Mouse (Mus musculus): Measurements from ENCODE around the gene Psg17. TPM values are rescaled to one million over a fixed set of nuclear protein-coding genes. Genes with fewer than 3 reads are reported as not detected.
"Not testable (repeated sequence)": the region's sequence is repeated elsewhere in the genome, so short reads cannot be mapped to it uniquely, and the experiment has no call there.

The Psg17 gene
- 0.10 TPM in 1 of 2 replicates, not detected in the other for polyA plus RNA-seq (2016; fragmentation: Nextera tagmentation; extraction: Ambion mirVana)

DNA sequence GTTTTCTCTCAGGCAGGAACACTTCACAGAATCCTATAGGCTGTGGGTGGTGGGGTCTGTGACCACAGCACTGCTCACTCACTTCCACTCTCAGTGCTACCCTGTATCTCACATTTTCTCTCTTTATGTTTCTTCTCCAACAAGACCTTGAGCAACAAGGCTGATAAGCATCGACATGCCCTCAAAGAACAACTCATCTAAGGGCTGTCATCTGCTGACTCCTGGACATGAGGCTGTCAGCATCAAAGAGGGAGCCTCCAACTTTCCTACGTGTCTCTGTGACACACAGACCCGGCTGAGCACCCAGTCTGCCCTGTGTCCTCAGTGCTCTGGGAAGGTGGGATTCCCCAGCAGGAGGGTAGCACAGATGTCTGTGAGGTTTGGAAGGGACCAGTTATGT lies at the start of gene Psg17:
Gene Psg17, minus strand, starts transcription at position 101 of the 400 bp plus-strand sequence.
- Histone ChIP-seq H3K27ac (no peak within 1 kb of the TSS), H3K4me3 (replicated peaks) (no peak within 1 kb of the TSS), H3K4me2 (no peak within 1 kb of the TSS), H3K36me3 (no peaks in the 10 kb centered on the region), H3K4me1 (replicated peaks) (no peaks in the 10 kb centered on the region), H3K27me3 (0 out of 2 replicates have a peak, but pooled peaks cover 3% of the 10 kb centered on the region), H3K9ac (replicated peaks) (no peak within 1 kb of the TSS), H3K9me3 (no peaks in the 10 kb centered on the region)
- 65% methylated on average over 3 of the region's 3 CpGs for WGBS
- no peak for ATAC-seq (ENCODE audit: insufficient number of reproducible peaks, insufficient read depth, low FRiP score, low TSS enrichment, low read depth)

DNA sequence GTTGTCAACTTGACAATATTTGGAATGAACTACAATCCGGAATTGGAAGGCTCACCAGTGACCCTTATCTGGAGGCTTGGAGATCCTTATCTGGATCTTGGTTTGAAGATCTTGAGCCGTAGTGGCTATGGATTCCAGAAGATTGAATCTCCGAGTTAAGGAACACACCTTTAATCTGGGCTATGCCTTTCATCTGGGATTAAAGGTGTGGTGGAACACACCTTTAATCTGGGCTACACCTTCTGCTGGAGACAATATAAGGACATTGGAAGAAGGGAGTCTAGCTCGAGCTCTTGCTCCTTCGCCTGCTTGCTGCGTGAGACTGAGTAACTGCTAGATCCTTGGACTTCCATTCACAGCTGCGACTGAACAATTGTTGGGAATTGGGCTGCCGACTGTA lies 49.6 kb upstream of the Psg17 start, which contains the start of gene Pglyrp1:
Gene Pglyrp1, plus strand, starts transcription at position 301 of the 400 bp plus-strand sequence.
- not testable (repeated sequence) for H3K36me3 ChIP-seq; ATAC-seq (ENCODE audit: insufficient number of reproducible peaks, insufficient read depth, low FRiP score, low TSS enrichment, low read depth); H3K27me3 ChIP-seq; H3K4me2 ChIP-seq; H3K9me3 ChIP-seq; H3K4me3 ChIP-seq (replicated peaks); H3K4me1 ChIP-seq (replicated peaks); H3K27ac ChIP-seq; H3K9ac ChIP-seq (replicated peaks)
- WGBS, result 82% methylated on average over 1 of the region's 8 CpGs

DNA sequence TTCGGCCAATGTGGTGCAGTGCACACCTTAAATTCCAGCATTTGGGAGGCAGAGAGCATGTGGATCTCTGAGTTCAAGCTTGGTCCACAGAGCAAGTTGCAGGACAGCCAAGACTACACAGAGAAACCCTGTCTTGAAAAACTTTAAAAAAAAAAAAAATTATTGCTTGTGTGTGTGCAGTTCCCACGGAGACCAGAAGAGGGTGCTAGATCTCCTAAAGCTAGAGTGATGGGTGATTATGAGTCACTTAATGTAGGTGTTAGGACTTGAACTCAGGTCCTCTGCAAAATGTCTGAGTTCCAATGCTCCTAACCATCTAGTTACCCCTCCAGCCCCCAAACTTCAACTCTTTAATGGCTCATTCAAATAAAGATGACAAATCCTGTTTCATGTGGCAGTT lies 47.1 kb upstream of the Psg17 start:
- no peak overlapping the region for H3K27ac ChIP-seq
- H3K4me3 ChIP-seq (replicated peaks), result no peak overlapping the region
- H3K27me3 ChIP-seq, result no peaks in the 10 kb centered on the region
- no peaks in the 10 kb centered on the region for H3K36me3 ChIP-seq
- ATAC-seq (ENCODE audit: insufficient number of reproducible peaks, insufficient read depth, low FRiP score, low TSS enrichment, low read depth), result no peak
- no peak overlapping the region for H3K9ac ChIP-seq (replicated peaks)
- no peak overlapping the region for H3K4me2 ChIP-seq
- WGBS, result 86% methylated on average over 2 of the region's 2 CpGs
- H3K9me3 ChIP-seq, result no peaks in the 10 kb centered on the region; the same call in 1 of the 2 replicates
- no peaks in the 10 kb centered on the region for H3K4me1 ChIP-seq (replicated peaks)

GRCm38 (mm10) chr7:18862801-18863200 lies 41.4 kb upstream of the Psg17 start:
- H3K36me3 ChIP-seq, result no peaks in the 10 kb centered on the region
- 87% methylated on average over 6 of the region's 6 CpGs for WGBS
- H3K9ac ChIP-seq (replicated peaks), result no peak overlapping the region
- no peaks in the 10 kb centered on the region for H3K27me3 ChIP-seq
- H3K4me3 ChIP-seq (replicated peaks), result no peak overlapping the region
- no peak overlapping the region for H3K27ac ChIP-seq
- no peak for ATAC-seq (ENCODE audit: insufficient number of reproducible peaks, insufficient read depth, low FRiP score, low TSS enrichment, low read depth)
- no peaks in the 10 kb centered on the region; the same call in 1 of the 2 replicates for H3K9me3 ChIP-seq
- no peak overlapping the region for H3K4me2 ChIP-seq
- H3K4me1 ChIP-seq (replicated peaks), result no peaks in the 10 kb centered on the region

GRCm38 (mm10) chr7:18858310-18858916 lies 37.0 kb upstream of the Psg17 start:
- Histone ChIP-seq H3K4me3 (replicated peaks) (no peak overlapping the region), H3K9me3 (no peaks in the 10 kb centered on the region), H3K9ac (replicated peaks) (no peak overlapping the region), H3K4me2 (no peak overlapping the region), H3K27me3 (no peaks in the 10 kb centered on the region), H3K27ac (no peak overlapping the region), H3K4me1 (replicated peaks) (no peaks in the 10 kb centered on the region), H3K36me3 (no peaks in the 10 kb centered on the region)
- 80% methylated on average over 5 of the region's 5 CpGs for WGBS
- no peak for ATAC-seq (ENCODE audit: insufficient number of reproducible peaks, insufficient read depth, low FRiP score, low TSS enrichment, low read depth)

DNA sequence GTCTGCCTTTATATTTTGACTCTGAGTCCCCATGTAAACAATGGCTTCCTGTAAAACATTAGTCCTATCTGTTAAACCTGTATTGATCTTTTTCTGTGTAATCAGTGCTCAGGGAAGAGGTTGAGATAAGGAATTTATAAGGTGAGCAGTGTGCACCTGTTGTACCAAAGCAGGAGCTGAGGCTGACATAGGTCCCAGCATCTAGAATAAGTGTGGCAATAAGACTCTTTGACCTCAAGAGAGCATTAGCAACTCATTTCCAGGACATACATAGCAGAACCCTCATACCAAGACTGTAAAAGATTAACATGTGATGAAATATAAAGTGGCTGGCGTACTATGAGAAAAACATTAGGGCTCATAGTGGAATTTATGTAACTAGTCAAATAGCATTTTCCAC lies 27.0 kb upstream of the Psg17 start:
- H3K9me3 ChIP-seq, result no peaks in the 10 kb centered on the region
- no peak overlapping the region for H3K27ac ChIP-seq
- no peaks in the 10 kb centered on the region for H3K36me3 ChIP-seq
- no peak overlapping the region for H3K4me2 ChIP-seq
- H3K4me3 ChIP-seq (replicated peaks), result no peak overlapping the region
- H3K4me1 ChIP-seq (replicated peaks), result no peaks in the 10 kb centered on the region
- WGBS, result 85% methylated on average over 1 of the region's 1 CpGs
- no peak overlapping the region for H3K9ac ChIP-seq (replicated peaks)
- ATAC-seq (ENCODE audit: insufficient number of reproducible peaks, insufficient read depth, low FRiP score, low TSS enrichment, low read depth), result no peak
- no peaks in the 10 kb centered on the region for H3K27me3 ChIP-seq

DNA sequence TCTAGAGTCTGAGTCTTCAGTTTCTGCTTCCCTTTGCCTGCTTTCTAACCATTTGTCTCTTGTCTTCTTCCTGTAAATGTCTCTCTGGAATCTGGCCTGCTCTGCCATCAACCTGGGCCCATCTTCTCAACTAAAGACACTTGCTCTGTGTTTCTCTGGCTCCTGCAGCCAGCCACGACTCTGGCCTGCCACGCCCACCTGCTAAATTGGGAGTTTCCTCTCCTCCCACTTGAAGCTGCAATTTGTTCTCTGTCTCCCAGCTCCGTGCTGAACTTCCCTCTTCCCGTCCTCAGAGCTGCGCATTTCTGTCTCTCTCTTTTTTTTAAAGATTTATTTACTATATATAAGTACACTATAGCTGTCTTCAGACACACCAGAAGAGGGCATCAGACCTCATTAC lies 23.4 kb upstream of the Psg17 start:
- Histone ChIP-seq H3K4me3 (replicated peaks) (no peak overlapping the region), H3K9me3 (no peaks in the 10 kb centered on the region), H3K27ac (no peak overlapping the region), H3K27me3 (no peaks in the 10 kb centered on the region), H3K9ac (replicated peaks) (no peak overlapping the region), H3K4me2 (no peak overlapping the region), H3K36me3 (no peaks in the 10 kb centered on the region), H3K4me1 (replicated peaks) (0 out of 2 replicates have a peak, but pooled peaks cover 4% of the 10 kb centered on the region)
- 33% methylated on average over 5 of the region's 5 CpGs for WGBS
- no peak for ATAC-seq (ENCODE audit: insufficient number of reproducible peaks, insufficient read depth, low FRiP score, low TSS enrichment, low read depth)

- Histone ChIP-seq H3K36me3 (no peaks in the 10 kb centered on the region), H3K9ac (replicated peaks) (no peak overlapping the region), H3K27ac (no peak overlapping the region), H3K4me1 (replicated peaks) (0 out of 2 replicates have a peak, but pooled peaks cover 5% of the 10 kb centered on the region), H3K27me3 (no peaks in the 10 kb centered on the region), H3K9me3 (no peaks in the 10 kb centered on the region), H3K4me2 (peak overlapping the region; percentile 46), H3K4me3 (replicated peaks) (0 out of 2 replicates have a peak overlapping the region, but pooled peaks have one; percentile 9)
- no peak; the same call in 1 of the 2 replicates for ATAC-seq (ENCODE audit: insufficient number of reproducible peaks, insufficient read depth, low FRiP score, low TSS enrichment, low read depth)
- 85% methylated on average over 1 of the region's 1 CpGs for WGBS
These were observed 19.8 kb upstream of the Psg17 start for GRCm38 (mm10) chr7:18841174-18841567.

- Histone ChIP-seq H3K4me3 (replicated peaks) (peak overlapping the region; percentile 33), H3K4me1 (replicated peaks) (0 out of 2 replicates have a peak, but pooled peaks cover 5% of the 10 kb centered on the region), H3K27ac (peak overlapping the region; percentile 70), H3K9me3 (no peaks in the 10 kb centered on the region), H3K27me3 (no peaks in the 10 kb centered on the region), H3K9ac (replicated peaks) (peak overlapping the region; percentile 44), H3K4me2 (peak overlapping the region; percentile 59), H3K36me3 (no peaks in the 10 kb centered on the region)
- peak; percentile 78 for ATAC-seq (ENCODE audit: insufficient number of reproducible peaks, insufficient read depth, low FRiP score, low TSS enrichment, low read depth)
- 6% methylated on average over 14 of the region's 17 CpGs for WGBS
These were observed 19.2 kb upstream of the Psg17 start for GRCm38 (mm10) chr7:18840386-18841173.

GRCm38 (mm10) chr7:18839865-18840264 lies 18.5 kb upstream of the Psg17 start, which contains the start of gene Mill2:
TSS of gene Mill2 (plus strand) at chr7:18839966.
- H3K9ac ChIP-seq (replicated peaks), result peak within 1 kb of the TSS; percentile 44
- H3K27me3 ChIP-seq, result no peaks in the 10 kb centered on the region
- no peaks in the 10 kb centered on the region for H3K36me3 ChIP-seq
- H3K27ac ChIP-seq, result peak within 1 kb of the TSS; percentile 70
- peak; percentile 47; the same call in 1 of the 2 replicates for ATAC-seq (ENCODE audit: insufficient number of reproducible peaks, insufficient read depth, low FRiP score, low TSS enrichment, low read depth)
- WGBS, result 32% methylated on average over 3 of the region's 3 CpGs
- peak within 1 kb of the TSS; percentile 59 for H3K4me2 ChIP-seq
- no peaks in the 10 kb centered on the region for H3K9me3 ChIP-seq
- 0 out of 2 replicates have a peak, but pooled peaks cover 5% of the 10 kb centered on the region for H3K4me1 ChIP-seq (replicated peaks)
- peak within 1 kb of the TSS; percentile 33 for H3K4me3 ChIP-seq (replicated peaks)

DNA sequence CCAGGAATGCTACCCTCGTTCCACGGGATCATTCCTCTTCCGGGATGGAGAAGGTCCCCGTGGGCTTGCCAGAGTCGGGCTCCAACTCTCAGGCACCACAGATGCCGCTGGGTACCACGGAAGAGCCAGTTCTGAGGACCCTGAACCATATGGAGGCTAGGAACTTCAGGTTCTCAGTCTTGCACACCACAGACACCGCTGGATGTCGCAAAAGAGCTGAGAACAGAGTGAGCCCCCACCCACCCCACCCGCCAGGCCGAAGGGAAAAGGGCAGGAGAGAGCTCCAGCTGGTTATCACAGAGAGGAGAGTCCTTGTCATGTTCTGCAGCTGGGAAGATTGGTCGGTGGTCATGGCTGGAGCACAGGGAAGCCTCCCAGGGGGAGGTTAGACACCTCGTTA lies 10.9 kb upstream of the Psg17 start:
- H3K4me1 ChIP-seq (replicated peaks), result peaks cover 4% of the 10 kb centered on the region; the same call in 1 of the 2 replicates

More for the DNA sequence above, 10.9 kb upstream of the Psg17 start:
- H3K9ac ChIP-seq (replicated peaks), result no peak overlapping the region
- no peak overlapping the region for H3K4me2 ChIP-seq
- 53% methylated on average over 13 of the region's 13 CpGs for WGBS
- no peak for ATAC-seq (ENCODE audit: insufficient number of reproducible peaks, insufficient read depth, low FRiP score, low TSS enrichment, low read depth)
- peaks cover 6% of the 10 kb centered on the region; the same call in 1 of the 2 replicates for H3K27me3 ChIP-seq
- H3K36me3 ChIP-seq, result no peaks in the 10 kb centered on the region
- no peak overlapping the region for H3K27ac ChIP-seq
- no peak overlapping the region for H3K4me3 ChIP-seq (replicated peaks)
- H3K9me3 ChIP-seq, result 0 out of 2 replicates have a peak, but pooled peaks cover 8% of the 10 kb centered on the region

All from limb, embryonic 12.5 days (tissue).